8 mouse cellular contexts compared by ENCODE assay signal in genomic region chr17:49428239-49428688, GRCm38 (mm10). TPM values are rescaled to one million over a fixed set of nuclear protein-coding genes. Genes with fewer than 3 reads are reported as not detected.
DNase-seq lines count a peak whose midpoint lies in the region; ATAC-seq and TF ChIP-seq lines count a peak whose summit lies in the region.

Gene Mocs1 (plus strand): TSS chr17:49428362.

- H3K36me3 ChIP-seq in hindbrain, embryonic 14.5 days (replicated peaks; ENCODE audit: control insufficient read depth, insufficient read depth): no peaks in the 10 kb centered on the region

- ATAC-seq in Patski: peak; percentile 96
- peak; percentile 98 for ATAC-seq in hindbrain, embryonic 14.5 days (ENCODE audit: low FRiP score)

- peak; percentile 42 for DNase-seq in Patski (ENCODE audit: low read depth, low spot score)
- DNase-seq in cerebellum, postnatal 14 days: peak; percentile 92 to 95
- peak; percentile 83 to 86 for DNase-seq in frontal cortex, postnatal 25 days (ENCODE audit: low spot score in 2 of 2)
- peak; percentile 91 for DNase-seq in hindbrain, embryonic 14.5 days (ENCODE audit: low spot score)
- DNase-seq in layer of hippocampus, postnatal 36 days: peak; percentile 92
- DNase-seq in lung, postnatal 36 days: peak; percentile 99
- peak; percentile 93 for DNase-seq in retina, postnatal 1 day
- DNase-seq in urinary bladder, adult 18-20 months (ENCODE audit: low spot score in 2 of 2): peak; percentile 91 to 94

- POLR2A ChIA-PET in Patski (lab: Charles Lee): no interaction called here

- H3K4me1 ChIP-seq in hindbrain, embryonic 14.5 days (replicated peaks; ENCODE audit: control insufficient read depth, insufficient read depth, low read length): peaks cover 11% of the 10 kb centered on the region

- peak within 1 kb of the TSS; percentile 82 for H3K9ac ChIP-seq in hindbrain, embryonic 14.5 days

- no peaks in the 10 kb centered on the region for H3K9me3 ChIP-seq in hindbrain, embryonic 14.5 days (ENCODE audit: control insufficient read depth, low read length)

- under 1% methylated on average over 28 of the region's 28 CpGs for WGBS in hindbrain, embryonic 14.5 days

- in situ Hi-C loops in Patski (cut with MboI; ENCODE audit: low pct_unique_long_range_greater_than_20kb): no loop called here

- peaks cover 5% of the 10 kb centered on the region for H3K27me3 ChIP-seq in Patski
- H3K27me3 ChIP-seq in hindbrain, embryonic 14.5 days (ENCODE audit: control insufficient read depth, insufficient read depth, low read length): no peaks in the 10 kb centered on the region

- CTCF ChIA-PET in Patski (lab: Charles Lee): interaction anchor here (1.5 kb wide), 2 partner anchors 153 to 471 kb away, joined by 3 to 4 read pairs; no protein-coding TSS in a partner anchor

- peak within 1 kb of the TSS; percentile 73 for H3K4me3 ChIP-seq in hindbrain, embryonic 14.5 days (replicated peaks; ENCODE audit: low read length)

- no peak within 1 kb of the TSS for H3K27ac ChIP-seq in hindbrain, embryonic 14.5 days

- no peak for TF ChIP-seq CTCF in Patski (IDR thresholded peaks at IDR 0.05)

- peak within 1 kb of the TSS; percentile 80 for H3K4me2 ChIP-seq in hindbrain, embryonic 14.5 days (replicated peaks)

RNA-seq across cellular contexts. Expression of gene Mocs1, which starts in this region (rescaled TPM):
- 33.9 TPM for polyA plus RNA-seq in Patski (2021)
- 4.9 and 5.2 TPM in 2 replicates for polyA plus RNA-seq in hindbrain, embryonic 14.5 days (2014; fragmentation: Nextera tagmentation; extraction: Ambion mirVana)
- 10 to 100 TPM in 1 of 2 experiments, 1 to 10 TPM in 1; 9.9 to 14.2 TPM for total RNA-seq in layer of hippocampus, postnatal 36 days (2021)

Comparison
In these comparisons a context has a peak if more than half of its experiments do, and no peak if none do; other contexts are left out.
1. DNase-seq: peak in every context shown above with its lines; median percentile 99 in lung, postnatal 36 days; 94 in cerebellum, postnatal 14 days; 93 in retina, postnatal 1 day; 92 in urinary bladder, adult 18-20 months; 92 in layer of hippocampus, postnatal 36 days; 91 in hindbrain, embryonic 14.5 days; 84 in frontal cortex, postnatal 25 days; 42 in Patski.